Mouse (Mus musculus): ENCODE data around the gene Qrich2.

DNA sequence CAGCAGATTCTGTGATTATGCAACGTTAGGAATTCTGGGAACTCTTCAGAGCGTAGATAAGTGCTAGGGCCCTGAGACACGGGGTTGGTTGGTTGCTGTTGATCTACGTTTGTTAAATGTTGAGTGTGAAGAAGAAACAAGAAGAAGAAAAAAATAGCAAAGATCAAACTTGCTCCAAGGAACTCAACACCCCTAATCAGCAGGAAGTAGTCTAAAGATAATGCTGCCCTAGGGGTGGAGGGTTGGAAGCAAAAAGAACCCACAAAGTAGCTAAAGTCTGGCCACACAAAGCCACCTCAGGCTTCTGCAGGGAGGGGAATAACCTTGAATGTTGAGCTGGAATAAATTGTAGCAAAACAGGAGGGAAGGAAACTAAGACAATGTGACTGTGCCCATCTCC lies 31.3 kb upstream of the Qrich2 start:
- TF ChIP-seq MYC (IDR thresholded peaks at IDR 0.05; ENCODE audit: low read depth, low read length) (no peak), POLR2A (IDR thresholded peaks at IDR 0.05; ENCODE audit: low read depth, low read length) (no peak), TCF12 (IDR thresholded peaks at IDR 0.05; ENCODE audit: low read depth, low read length) (no peak), CTCF (conservative IDR thresholded peaks at IDR 0.05 in 1 of 2, IDR thresholded peaks at IDR 0.05 in 1 of 2; ENCODE audit: low read depth in 2 of 2, low read length in 2 of 2) (no peak), POLR2AphosphoS2 (IDR thresholded peaks at IDR 0.05; ENCODE audit: low read depth, low read length) (no peak), ZKSCAN1 (IDR thresholded peaks at IDR 0.05; ENCODE audit: borderline replicate concordance, low read depth, low read length) (no peak), RAD21 (IDR thresholded peaks at IDR 0.05; ENCODE audit: low read depth, low read length) (no peak), MAX (IDR thresholded peaks at IDR 0.05; ENCODE audit: low read length) (no peak), EP300 (IDR thresholded peaks at IDR 0.05; ENCODE audit: low read length) (no peak), BHLHE40 (IDR thresholded peaks at IDR 0.05; ENCODE audit: low read depth, low read length) (no peak), UBTF (IDR thresholded peaks at IDR 0.05; ENCODE audit: low read depth, low read length) (no peak), ELF1 (IDR thresholded peaks at IDR 0.05; ENCODE audit: low read depth, low read length) (no peak)

Measured in CH12.LX (cell line).